Mouse (Mus musculus): Measurements from ENCODE around the gene Rad9a.

GRCm38 (mm10) chr19:4240247-4240668, 38.8 kb upstream of the Rad9a start:
- TF ChIP-seq CTCF (IDR thresholded peaks at IDR 0.05; ENCODE audit: low read depth) (no peak), EP300 (optimal IDR thresholded peaks at IDR 0.05) (no peak)

Measured in stomach, postnatal 0 days (tissue).